Mouse (Mus musculus) lung, postnatal 0 days (tissue): ENCODE results near the gene Olfr1291-ps1. TPM values are rescaled to one million over a fixed set of nuclear protein-coding genes. Genes with fewer than 3 reads are reported as not detected.

Experiments
- ATAC-seq: fragments of 200-750 bp; cut with Nextera tagmentation; 2 replicates; pipeline ENCODE4 v1.8.0; 2017; ENCODE audit warnings: moderate library complexity
- DNase-seq: peaks from one replicate; pipeline ENCODE4 v3.0.0-alpha.2; 2016; ENCODE audit warnings: low spot score
- H3K27ac ChIP-seq: fragments of 300-500 bp; sonication (generic); 2 replicates; pipeline ENCODE4 v1.5.1; 2014; ENCODE audit warnings: antibody characterized with exemption, mild to moderate bottlenecking, low read length, mixed read lengths
- H3K27me3 ChIP-seq: fragments of 300-500 bp; sonication (generic); replicated peaks from 2 replicates; pipeline ENCODE4 v1.6.1; 2014; ENCODE audit warnings: low read length, mixed read lengths; ENCODE audit not compliant: insufficient read depth
- H3K36me3 ChIP-seq: fragments of 300-500 bp; sonication (generic); 2 replicates; pipeline ENCODE4 v1.6.1; 2014; ENCODE audit warnings: low read length, mixed read lengths; ENCODE audit not compliant: insufficient read depth
- H3K4me1 ChIP-seq: fragments of 300-500 bp; sonication (generic); 2 replicates; pipeline ENCODE4 v1.6.1; 2014; ENCODE audit warnings: antibody characterized with exemption, low read depth, low read length, mixed read lengths; ENCODE audit not compliant: insufficient read depth
- H3K4me2 ChIP-seq: fragments of 300-500 bp; sonication (generic); replicated peaks from 2 replicates; pipeline ENCODE4 v1.6.1; 2014; ENCODE audit warnings: low read depth, mild to moderate bottlenecking, low read length, moderate library complexity, mixed read lengths
- H3K4me3 ChIP-seq: fragments of 300-500 bp; sonication (generic); 2 replicates; pipeline ENCODE4 v1.5.1; 2014; ENCODE audit warnings: low read depth, low read length
- H3K9ac ChIP-seq: fragments of 300-500 bp; sonication (generic); replicated peaks from 2 replicates; pipeline ENCODE4 v1.6.1; 2014; ENCODE audit warnings: low read depth, mild to moderate bottlenecking
- H3K9me3 ChIP-seq: fragments of 300-500 bp; sonication (generic); 2 replicates; pipeline ENCODE4 v1.6.1; 2016; ENCODE audit warnings: low read length, mixed read lengths
- CTCF ChIP-seq: IDR thresholded peaks from 2 replicates; pipeline ENCODE4 v1.5.1; 2016; ENCODE audit warnings: antibody characterized with exemption, mild to moderate bottlenecking
- EP300 ChIP-seq: IDR thresholded peaks from 2 replicates; pipeline ENCODE4 v1.6.1; 2016; ENCODE audit warnings: antibody characterized with exemption, mild to moderate bottlenecking, control low read depth
- WGBS: fragments of 180-500 bp; shearing (Covaris S2); extraction: QIAGEN DNeasy Blood & Tissue Kit; methylation state at CpG from one replicate; pipeline ENCODE4 v1.1.7; 2014; 5-methylcytosine and 5-hydroxymethylcytosine counted together
- polyA plus RNA-seq: library from polyadenylated mRNA; unstranded; fragments of >200 nt; fragmentation: Nextera tagmentation; extraction: Ambion mirVana; gene quantifications from 2 replicates; pipeline ENCODE4 v1.2.1, GENCODE M21; 2015

The Olfr1291-ps1 gene
- polyA plus RNA-seq, 1 experiment from 2014 or later, result not detected

DNA sequence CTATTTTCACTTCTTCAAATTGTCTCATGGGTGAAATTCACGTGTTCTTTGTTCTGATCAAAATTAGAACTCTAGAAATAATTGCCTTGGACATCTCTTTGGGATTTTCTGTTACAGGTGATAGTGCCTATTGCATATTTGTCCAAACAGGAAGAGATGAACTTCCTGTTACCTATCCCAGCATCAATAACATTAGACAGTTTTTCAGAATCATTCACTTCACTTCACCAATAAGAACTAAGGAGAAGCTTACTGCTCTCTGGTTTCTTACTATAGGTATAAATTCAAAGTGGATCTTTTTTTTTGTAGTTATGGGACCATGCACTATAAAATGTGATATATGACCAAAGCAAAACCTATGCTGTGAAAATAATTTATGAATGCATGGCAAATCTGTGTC is 43.2 kb downstream of the Olfr1291-ps1 start, which contains the start of gene Olfr1294:
Gene Olfr1294, minus strand, starts transcription at position 101 of the 400 bp plus-strand sequence.
- TF ChIP-seq CTCF, result no peak
- TF ChIP-seq EP300, result no peak
- no peak within 1 kb of the TSS for H3K4me3 ChIP-seq
- no peak for DNase-seq
- no peak within 1 kb of the TSS for H3K9ac ChIP-seq
- 25% methylated on average over 1 of the region's 1 CpGs for WGBS
- no peaks in the 10 kb centered on the region for H3K9me3 ChIP-seq
- no peaks in the 10 kb centered on the region for H3K27me3 ChIP-seq
- ATAC-seq, result no peak
- no peaks in the 10 kb centered on the region for H3K36me3 ChIP-seq
- no peaks in the 10 kb centered on the region for H3K4me1 ChIP-seq
- H3K4me2 ChIP-seq, result no peak within 1 kb of the TSS
- no peak within 1 kb of the TSS for H3K27ac ChIP-seq

Other genes with a start within 250 kb of the Olfr1291-ps1 start
- not detected in 2 replicates for gene Olfr1276, start 242.7 kb upstream of the Olfr1291-ps1 start, polyA plus RNA-seq
- gene Olfr1277, start 223.1 kb upstream of the Olfr1291-ps1 start, polyA plus RNA-seq, result not detected in 2 replicates
- gene Olfr1278, start 207.0 kb upstream of the Olfr1291-ps1 start, polyA plus RNA-seq, result not detected in 2 replicates
- not detected in 2 replicates for gene Olfr1279, start 196.5 kb upstream of the Olfr1291-ps1 start, polyA plus RNA-seq
- not detected in 2 replicates for gene Olfr1280, start 183.2 kb upstream of the Olfr1291-ps1 start, polyA plus RNA-seq
- gene Olfr1281, start 170.7 kb upstream of the Olfr1291-ps1 start, polyA plus RNA-seq, result not detected in 2 replicates
- not detected in 2 replicates for gene Olfr1282, start 161.1 kb upstream of the Olfr1291-ps1 start, polyA plus RNA-seq
- not detected in 2 replicates for gene Olfr1283, start 130.4 kb upstream of the Olfr1291-ps1 start, polyA plus RNA-seq
- gene Olfr1284, start 121.7 kb upstream of the Olfr1291-ps1 start, polyA plus RNA-seq, result not detected in 2 replicates
- not detected in 2 replicates for gene Olfr1286, start 74.1 kb upstream of the Olfr1291-ps1 start, polyA plus RNA-seq
- not detected in 2 replicates for gene Olfr1287, start 48.0 kb upstream of the Olfr1291-ps1 start, polyA plus RNA-seq
- gene Olfr1288, start 23.1 kb upstream of the Olfr1291-ps1 start, polyA plus RNA-seq, result not detected in 2 replicates
- gene Olfr1289, start 16.4 kb upstream of the Olfr1291-ps1 start, polyA plus RNA-seq, result not detected in 2 replicates
- gene Olfr1290, start 3.4 kb upstream of the Olfr1291-ps1 start, polyA plus RNA-seq, result not detected in 2 replicates
- gene Olfr1293-ps, start 28.0 kb downstream of the Olfr1291-ps1 start, polyA plus RNA-seq, result not detected in 2 replicates
- gene Olfr1294, start 43.1 kb downstream of the Olfr1291-ps1 start, polyA plus RNA-seq, result not detected in 2 replicates
- not detected in 2 replicates for gene Olfr1295, start 72.5 kb downstream of the Olfr1291-ps1 start, polyA plus RNA-seq
- gene Olfr1297, start 129.3 kb downstream of the Olfr1291-ps1 start, polyA plus RNA-seq, result not detected in 2 replicates
- gene Olfr1298, start 152.0 kb downstream of the Olfr1291-ps1 start, polyA plus RNA-seq, result not detected in 2 replicates
- gene Olfr1299, start 164.2 kb downstream of the Olfr1291-ps1 start, polyA plus RNA-seq, result not detected in 2 replicates